Mouse (Mus musculus) liver, postnatal 0 days (tissue): Measurements from ENCODE around the gene Rad51.

Experiments
- CTCF ChIP-seq: sonication (generic); IDR thresholded peaks from 2 replicates; pipeline ENCODE4 v1.5.1; 2016; ENCODE audit warnings: antibody characterized with exemption, low read depth
- EP300 ChIP-seq: IDR thresholded peaks from 2 replicates; pipeline ENCODE4 v1.6.1; 2016; ENCODE audit warnings: antibody characterized with exemption, low read depth, mild to moderate bottlenecking

DNA sequence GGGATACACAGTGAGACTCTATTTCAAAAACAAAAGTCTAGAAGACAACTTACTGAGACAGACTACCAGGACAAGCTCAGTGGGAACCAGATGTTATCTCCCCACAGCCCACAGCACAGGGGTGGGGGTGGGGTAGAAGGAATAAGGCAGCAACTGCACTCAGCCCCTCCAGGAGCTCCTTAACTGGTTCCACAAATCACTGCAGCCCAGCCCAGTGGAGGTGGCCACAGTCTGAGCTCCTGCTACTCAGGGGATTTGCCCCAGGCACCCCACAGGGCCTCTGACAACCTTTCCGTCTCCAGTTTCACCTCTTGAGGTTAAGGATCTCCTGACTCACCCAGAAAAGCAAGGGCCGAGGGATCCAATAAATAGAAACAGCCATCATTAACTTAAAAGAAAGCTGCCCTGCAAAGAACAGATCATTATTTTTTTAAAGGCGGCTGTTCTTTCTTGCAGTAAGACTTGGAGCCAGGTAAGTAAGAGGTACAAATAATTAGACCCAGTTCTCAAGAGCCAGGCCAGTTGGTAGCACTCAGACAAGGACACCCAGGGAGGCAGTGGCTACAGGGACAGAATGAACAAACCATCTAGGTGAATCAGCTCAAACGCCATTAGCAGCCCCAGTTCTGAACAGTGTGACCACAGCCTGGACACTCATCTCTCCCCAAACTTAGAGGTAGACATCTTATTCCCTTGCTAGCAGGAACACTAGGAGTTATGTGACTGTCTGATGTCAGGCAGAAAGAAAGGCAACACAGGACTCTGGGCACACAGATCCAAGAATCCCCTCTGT lies 83.9 kb downstream of the Rad51 start:
- TF ChIP-seq CTCF (no peak), EP300 (no peak)
